Mouse (Mus musculus) heart, embryonic 15.5 days (tissue): Measurements from ENCODE around the gene Erc2. TPM values are rescaled to one million over a fixed set of nuclear protein-coding genes. Genes with fewer than 3 reads are reported as not detected.
A peak's percentile ranks its signal among the peaks of the same experiment; 100 is the strongest.

ENCODE experiments used
- ATAC-seq: fragments of 200-750 bp; cut with Nextera tagmentation; replicated peaks from 2 replicates; pipeline ENCODE4 v1.8.0; 2017; ENCODE audit warnings: low read depth, moderate TSS enrichment; ENCODE audit not compliant: insufficient number of reproducible peaks, insufficient read depth, low FRiP score
- H3K27ac ChIP-seq: fragments of 300-500 bp; sonication (generic); 2 replicates; pipeline ENCODE4 v1.5.1; 2015; ENCODE audit warnings: mild to moderate bottlenecking, inconsistent platforms
- H3K27me3 ChIP-seq: fragments of 300-500 bp; sonication (generic); 2 replicates; pipeline ENCODE4 v1.6.1; 2015; ENCODE audit warnings: inconsistent platforms
- H3K36me3 ChIP-seq: fragments of 300-500 bp; sonication (generic); 2 replicates; pipeline ENCODE4 v1.6.1; 2015; ENCODE audit warnings: mild to moderate bottlenecking, inconsistent platforms
- H3K4me1 ChIP-seq: fragments of 300-500 bp; sonication (generic); replicated peaks from 2 replicates; pipeline ENCODE4 v1.6.1; 2015; ENCODE audit warnings: inconsistent platforms
- H3K4me2 ChIP-seq: fragments of 300-500 bp; sonication (generic); 2 replicates; pipeline ENCODE4 v1.6.1; 2015; ENCODE audit warnings: inconsistent platforms, mild to moderate bottlenecking, moderate library complexity
- H3K4me3 ChIP-seq: fragments of 300-500 bp; sonication (generic); 2 replicates; pipeline ENCODE4 v1.5.1; 2015; ENCODE audit warnings: mild to moderate bottlenecking, inconsistent platforms
- H3K9ac ChIP-seq: fragments of 300-500 bp; sonication (generic); 2 replicates; pipeline ENCODE4 v1.6.1; 2015; ENCODE audit warnings: mild to moderate bottlenecking, inconsistent platforms
- H3K9me3 ChIP-seq: fragments of 300-500 bp; sonication (generic); replicated peaks from 2 replicates; pipeline ENCODE4 v1.6.1; 2016; ENCODE audit warnings: inconsistent platforms
- WGBS: fragments of 180-500 bp; shearing (Covaris S2); methylation state at CpG from one replicate; pipeline ENCODE4 v1.1.7; 2015; ENCODE audit warnings: mixed read lengths; 5-methylcytosine and 5-hydroxymethylcytosine counted together
- polyA plus RNA-seq: library from polyadenylated mRNA; unstranded; fragments of >200 nt; fragmentation: Nextera tagmentation; extraction: Ambion mirVana; gene quantifications from 2 replicates; pipeline ENCODE4 v1.2.1, GENCODE M21; 2015

Erc2 gene
- polyA plus RNA-seq, 1 experiment from 2014 or later: 2.2 TPM

GRCm38 (mm10) chr14:28278951-28279350 is 656.7 kb downstream of the Erc2 start:
- 75% methylated on average over 6 of the region's 6 CpGs for WGBS
- ATAC-seq: no peak

DNA sequence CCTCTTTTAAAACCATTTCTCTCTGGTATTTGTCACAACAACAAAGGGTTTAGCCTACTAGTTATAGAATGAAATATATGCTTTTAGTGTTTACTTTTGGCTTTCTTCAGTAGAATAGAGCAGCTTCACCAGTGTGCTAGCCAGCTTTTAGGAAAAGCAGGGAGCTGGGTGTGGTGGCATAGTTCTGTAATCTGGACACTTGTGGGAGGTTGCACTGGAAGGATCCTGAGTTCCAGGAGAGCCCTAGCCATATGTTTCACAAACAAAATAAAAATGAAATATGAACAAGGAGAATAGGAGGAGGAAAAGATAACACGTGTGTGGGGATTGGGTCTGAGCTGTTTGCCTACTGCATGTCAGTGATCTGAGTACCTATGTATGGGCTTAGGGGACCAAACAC is 658.1 kb downstream of the Erc2 start:
- Histone ChIP-seq H3K27ac (no peak overlapping the region), H3K36me3 (no peaks in the 10 kb centered on the region), H3K4me1 (no peaks in the 10 kb centered on the region), H3K4me2 (no peak overlapping the region), H3K9ac (no peak overlapping the region), H3K4me3 (no peak overlapping the region), H3K27me3 (peaks cover 26% of the 10 kb centered on the region), H3K9me3 (no peaks in the 10 kb centered on the region)
- 48% methylated on average over 1 of the region's 1 CpGs for WGBS
- ATAC-seq: no peak

More at GRCm38 (mm10) chr14:28278951-28279350, 656.7 kb downstream of the Erc2 start:
- no peaks in the 10 kb centered on the region for H3K36me3 ChIP-seq
- H3K9ac ChIP-seq: no peak overlapping the region
- H3K27me3 ChIP-seq: peaks cover 26% of the 10 kb centered on the region
- no peak overlapping the region for H3K4me3 ChIP-seq
- no peaks in the 10 kb centered on the region for H3K9me3 ChIP-seq
- no peak overlapping the region for H3K4me2 ChIP-seq
- H3K4me1 ChIP-seq: peaks cover 11% of the 10 kb centered on the region
- H3K27ac ChIP-seq: no peak overlapping the region

DNA sequence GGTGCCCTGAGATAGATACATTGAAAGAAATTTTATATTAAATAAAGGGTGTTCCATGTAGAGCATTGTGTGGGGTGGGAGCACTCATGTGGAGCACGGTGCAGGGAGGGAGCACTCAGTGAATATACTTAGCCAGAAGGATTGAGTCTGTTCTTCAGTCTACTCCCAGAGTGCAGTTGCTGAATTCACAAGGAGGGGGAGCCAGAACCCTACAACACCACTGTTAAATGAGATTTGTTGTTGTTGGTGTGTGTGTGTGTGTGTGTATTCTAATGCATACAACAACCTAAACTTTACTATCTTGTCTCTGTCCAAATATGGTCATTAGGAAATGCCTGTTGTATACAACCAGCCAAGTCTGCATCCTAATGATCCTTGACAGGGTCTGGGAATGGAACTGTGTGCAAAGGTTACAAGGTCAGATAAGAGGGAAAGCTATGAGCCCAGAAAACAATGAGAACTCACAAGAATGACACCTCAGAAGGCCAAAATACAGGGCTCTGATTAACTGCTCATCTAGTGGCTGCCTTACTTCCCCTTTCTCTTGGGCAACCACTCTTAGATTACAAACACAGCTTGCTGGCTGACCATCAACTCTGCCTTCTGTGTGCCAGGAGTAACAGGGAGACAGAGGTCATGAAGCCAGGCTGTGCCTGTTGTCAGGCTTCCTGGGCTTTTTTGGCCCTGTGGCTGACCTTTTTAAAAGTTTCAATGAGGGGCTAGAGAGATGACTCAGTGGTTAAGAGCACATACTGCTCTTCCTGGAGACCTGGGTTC is 661.3 kb downstream of the Erc2 start:
- H3K9ac ChIP-seq: no peak overlapping the region
- H3K4me2 ChIP-seq: no peak overlapping the region
- no peak for ATAC-seq
- H3K4me1 ChIP-seq: no peaks in the 10 kb centered on the region; the same call in 1 of the 2 replicates
- no peak overlapping the region for H3K27ac ChIP-seq
- H3K9me3 ChIP-seq: no peaks in the 10 kb centered on the region
- peaks cover 7% of the 10 kb centered on the region; the same call in 1 of the 2 replicates for H3K27me3 ChIP-seq
- H3K4me3 ChIP-seq: no peak overlapping the region
- H3K36me3 ChIP-seq: no peaks in the 10 kb centered on the region
- WGBS: 76% methylated on average over 1 of the region's 1 CpGs

- H3K9ac ChIP-seq: no peak overlapping the region
- H3K9me3 ChIP-seq: no peaks in the 10 kb centered on the region
- no peaks in the 10 kb centered on the region for H3K36me3 ChIP-seq
- H3K4me2 ChIP-seq: no peak overlapping the region
- H3K4me1 ChIP-seq: no peaks in the 10 kb centered on the region; the same call in 1 of the 2 replicates
- no peaks in the 10 kb centered on the region for H3K27me3 ChIP-seq
- no peak for ATAC-seq
- H3K4me3 ChIP-seq: no peak overlapping the region
- no peak overlapping the region for H3K27ac ChIP-seq
Observed at GRCm38 (mm10) chr14:28286511-28286910, 664.3 kb downstream of the Erc2 start.

DNA sequence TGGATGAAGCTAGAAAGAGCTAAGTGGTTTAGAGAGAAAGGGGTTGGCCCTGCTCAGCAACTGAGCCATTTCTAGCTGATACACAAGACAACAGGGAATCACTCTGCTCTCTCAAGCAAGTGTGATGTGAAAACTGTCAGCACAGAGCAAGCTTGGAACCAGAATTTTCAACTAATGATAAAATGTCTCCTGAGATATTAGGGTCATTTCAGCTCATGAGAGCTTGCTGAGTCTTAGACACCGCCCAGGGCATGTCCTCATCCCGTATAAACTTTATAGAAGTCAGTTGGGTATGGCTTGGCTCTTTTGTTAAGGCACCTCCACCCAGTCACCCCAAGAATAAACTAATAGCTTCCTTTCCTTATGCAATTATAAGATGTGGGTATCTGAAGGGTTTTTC is 666.0 kb downstream of the Erc2 start:
- Histone ChIP-seq H3K4me1 (no peaks in the 10 kb centered on the region; the same call in 1 of the 2 replicates), H3K4me2 (no peak overlapping the region), H3K9me3 (no peaks in the 10 kb centered on the region), H3K36me3 (no peaks in the 10 kb centered on the region), H3K27me3 (0 out of 2 replicates have a peak, but pooled peaks cover 3% of the 10 kb centered on the region), H3K4me3 (no peak overlapping the region), H3K27ac (no peak overlapping the region), H3K9ac (no peak overlapping the region)
- 75% methylated on average over 2 of the region's 2 CpGs for WGBS
- ATAC-seq: no peak

- WGBS: 66% methylated on average over 2 of the region's 2 CpGs
- H3K27me3 ChIP-seq: 0 out of 2 replicates have a peak, but pooled peaks cover 3% of the 10 kb centered on the region
- no peak overlapping the region for H3K9ac ChIP-seq
- H3K9me3 ChIP-seq: no peaks in the 10 kb centered on the region
- H3K4me2 ChIP-seq: no peak overlapping the region
- H3K4me1 ChIP-seq: no peaks in the 10 kb centered on the region; the same call in 1 of the 2 replicates
- H3K27ac ChIP-seq: no peak overlapping the region
- H3K36me3 ChIP-seq: no peaks in the 10 kb centered on the region
- ATAC-seq: no peak
- H3K4me3 ChIP-seq: no peak overlapping the region
Observed at GRCm38 (mm10) chr14:28288926-28289325, 666.7 kb downstream of the Erc2 start.

DNA sequence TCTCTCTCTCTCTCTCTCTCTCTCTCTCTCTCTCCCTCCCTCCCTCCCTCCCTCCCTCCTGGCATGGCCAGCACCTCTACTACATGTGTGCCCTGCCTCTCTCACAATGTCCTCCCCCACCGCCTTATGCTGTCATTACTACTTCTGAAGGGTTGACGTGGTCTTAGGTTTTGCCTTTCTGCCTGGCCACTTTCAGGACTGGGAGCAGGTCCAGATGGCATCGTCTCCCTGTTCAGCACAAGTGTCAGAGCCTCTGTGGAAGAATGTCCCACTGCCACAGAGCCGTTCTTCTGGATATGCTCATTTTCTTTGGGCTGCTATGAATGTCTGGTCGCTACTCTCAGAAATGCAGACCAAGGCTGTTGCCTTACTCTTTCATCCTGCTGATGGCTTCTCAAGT is 671.7 kb downstream of the Erc2 start:
- Histone ChIP-seq H3K27me3 (0 out of 2 replicates have a peak, but pooled peaks cover 5% of the 10 kb centered on the region), H3K36me3 (no peaks in the 10 kb centered on the region), H3K27ac (no peak overlapping the region), H3K4me1 (peaks cover 17% of the 10 kb centered on the region), H3K9me3 (no peaks in the 10 kb centered on the region), H3K9ac (no peak overlapping the region), H3K4me2 (no peak overlapping the region), H3K4me3 (no peak overlapping the region)
- 52% methylated on average over 5 of the region's 5 CpGs for WGBS
- no peak for ATAC-seq

- Histone ChIP-seq H3K9me3 (no peaks in the 10 kb centered on the region), H3K27ac (no peak overlapping the region), H3K4me3 (no peak overlapping the region), H3K9ac (no peak overlapping the region), H3K4me1 (peaks cover 17% of the 10 kb centered on the region), H3K27me3 (0 out of 2 replicates have a peak, but pooled peaks cover 5% of the 10 kb centered on the region), H3K4me2 (no peak overlapping the region), H3K36me3 (no peaks in the 10 kb centered on the region)
- ATAC-seq: 0 out of 2 replicates have a peak, but pooled peaks have one; percentile 43
- 24% methylated on average over 4 of the region's 4 CpGs for WGBS
Observed at GRCm38 (mm10) chr14:28295145-28295544, 672.9 kb downstream of the Erc2 start.

GRCm38 (mm10) chr14:28300095-28300494 is 677.9 kb downstream of the Erc2 start:
- no peak overlapping the region for H3K9ac ChIP-seq
- no peak overlapping the region for H3K27ac ChIP-seq
- WGBS: 47% methylated on average over 6 of the region's 6 CpGs
- 0 out of 2 replicates have a peak, but pooled peaks cover 3% of the 10 kb centered on the region for H3K27me3 ChIP-seq
- H3K9me3 ChIP-seq: no peaks in the 10 kb centered on the region
- ATAC-seq: no peak
- no peak overlapping the region for H3K4me3 ChIP-seq
- no peaks in the 10 kb centered on the region for H3K36me3 ChIP-seq
- peaks cover 21% of the 10 kb centered on the region for H3K4me1 ChIP-seq
- H3K4me2 ChIP-seq: no peak overlapping the region

DNA sequence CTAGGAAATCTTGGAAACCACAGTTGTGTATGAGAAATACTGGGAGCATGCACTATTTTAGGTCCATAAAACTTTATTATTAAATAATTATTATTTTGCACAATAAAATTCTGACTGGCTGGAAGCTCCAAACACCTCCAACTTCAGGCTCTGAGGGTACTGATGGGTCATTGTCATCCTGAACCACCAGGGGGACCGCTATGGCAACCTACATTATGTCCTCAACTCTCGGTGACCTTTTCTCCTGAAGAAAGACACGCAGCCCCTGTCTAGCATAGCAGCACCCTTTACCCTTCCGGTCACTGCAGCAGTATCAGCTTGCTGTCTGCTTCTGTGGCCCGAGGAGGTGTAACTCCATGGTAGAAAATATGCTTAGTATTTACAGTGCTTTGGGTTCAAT is 679.0 kb downstream of the Erc2 start:
- H3K4me1 ChIP-seq: peaks cover 9% of the 10 kb centered on the region; the same call in 1 of the 2 replicates
- 0 out of 2 replicates have a peak, but pooled peaks cover 3% of the 10 kb centered on the region for H3K27me3 ChIP-seq
- no peak; the same call in 1 of the 2 replicates for ATAC-seq
- no peaks in the 10 kb centered on the region for H3K36me3 ChIP-seq
- H3K4me3 ChIP-seq: no peak overlapping the region
- no peak overlapping the region for H3K27ac ChIP-seq
- no peak overlapping the region for H3K4me2 ChIP-seq
- no peak overlapping the region for H3K9ac ChIP-seq
- no peaks in the 10 kb centered on the region for H3K9me3 ChIP-seq
- WGBS: 22% methylated on average over 5 of the region's 5 CpGs

- ATAC-seq: no peak
- H3K27me3 ChIP-seq: no peaks in the 10 kb centered on the region
- 73% methylated on average over 5 of the region's 5 CpGs for WGBS
- H3K4me3 ChIP-seq: no peak overlapping the region
- no peaks in the 10 kb centered on the region for H3K9me3 ChIP-seq
- H3K4me2 ChIP-seq: no peak overlapping the region
- H3K27ac ChIP-seq: no peak overlapping the region
- H3K4me1 ChIP-seq: peaks cover 4% of the 10 kb centered on the region; the same call in 1 of the 2 replicates
- H3K9ac ChIP-seq: no peak overlapping the region
- H3K36me3 ChIP-seq: no peaks in the 10 kb centered on the region
Observed at GRCm38 (mm10) chr14:28304131-28304530, 681.9 kb downstream of the Erc2 start.

GRCm38 (mm10) chr14:28308661-28309060 is 686.4 kb downstream of the Erc2 start:
- Histone ChIP-seq H3K36me3 (no peaks in the 10 kb centered on the region), H3K4me2 (no peak overlapping the region), H3K4me1 (0 out of 2 replicates have a peak, but pooled peaks cover 3% of the 10 kb centered on the region), H3K27me3 (no peaks in the 10 kb centered on the region; the same call in 1 of the 2 replicates), H3K27ac (no peak overlapping the region), H3K9me3 (no peaks in the 10 kb centered on the region), H3K4me3 (no peak overlapping the region), H3K9ac (no peak overlapping the region)
- no peak for ATAC-seq
- 72% methylated on average over 1 of the region's 1 CpGs for WGBS
